Mouse (Mus musculus): ENCODE measurements around the gene Hs3st5.

- TF ChIP-seq CTCF (IDR thresholded peaks at IDR 0.05), result no peak
- TF ChIP-seq EP300 (IDR thresholded peaks at IDR 0.05), result no peak
Observed at GRCm38 (mm10) chr10:36556128-36556527, 49.5 kb downstream of the Hs3st5 start.

All from lung, postnatal 0 days (tissue).